Mouse (Mus musculus): ENCODE data around the gene Vmn1r177.
"Not testable (repeated sequence)": the region's sequence is repeated elsewhere in the genome, so short reads cannot be mapped to it uniquely, and the experiment has no call there.

GRCm38 (mm10) chr7:23866349-23866748 lies at the start of gene Vmn1r177:
- TF ChIP-seq CTCF, EP300 (IDR thresholded peaks at IDR 0.05; ENCODE audit: low read depth): not testable (repeated sequence)
